Mouse (Mus musculus): ENCODE results near the gene Lyrm2. TPM values are rescaled to one million over a fixed set of nuclear protein-coding genes. Genes with fewer than 3 reads are reported as not detected.
A peak's percentile ranks its signal among the peaks of the same experiment; 100 is the strongest.

The Lyrm2 gene
- polyA plus RNA-seq, 1 experiment from 2014 or later: 89.1 TPM

- Histone ChIP-seq H3K4me3 (ENCODE audit: low read length) (peak overlapping the region; percentile 81), H3K27ac (ENCODE audit: low read length) (peak overlapping the region; percentile 99), H3K9me3 (ENCODE audit: control insufficient read depth, low read length) (no peaks in the 10 kb centered on the region), H3K9ac (ENCODE audit: low read depth, low read length) (peak overlapping the region; percentile 93), H3K27me3 (replicated peaks; ENCODE audit: control insufficient read depth, insufficient read depth, low read length) (no peaks in the 10 kb centered on the region), H3K4me1 (ENCODE audit: control insufficient read depth, insufficient read depth, low read length) (peaks cover 8% of the 10 kb centered on the region; the same call in 1 of the 2 replicates), H3K36me3 (ENCODE audit: control insufficient read depth, insufficient read depth, low read length) (no peaks in the 10 kb centered on the region), H3K4me2 (ENCODE audit: low read depth, low read length) (peak overlapping the region; percentile 78)
- WGBS: 8% methylated on average over 9 of the region's 9 CpGs
- ATAC-seq: peak; percentile 49
Observed at GRCm38 (mm10) chr4:32800577-32801170, 621 bp downstream of the Lyrm2 start.

- Histone ChIP-seq H3K4me2 (ENCODE audit: low read depth, low read length) (no peak overlapping the region), H3K4me3 (ENCODE audit: low read length) (no peak overlapping the region), H3K9me3 (ENCODE audit: control insufficient read depth, low read length) (no peaks in the 10 kb centered on the region), H3K9ac (ENCODE audit: low read depth, low read length) (no peak overlapping the region), H3K36me3 (ENCODE audit: control insufficient read depth, insufficient read depth, low read length) (no peaks in the 10 kb centered on the region), H3K27me3 (replicated peaks; ENCODE audit: control insufficient read depth, insufficient read depth, low read length) (no peaks in the 10 kb centered on the region), H3K27ac (ENCODE audit: low read length) (no peak overlapping the region), H3K4me1 (ENCODE audit: control insufficient read depth, insufficient read depth, low read length) (no peaks in the 10 kb centered on the region)
- 82% methylated on average over 5 of the region's 5 CpGs for WGBS
- no peak for ATAC-seq
Observed at GRCm38 (mm10) chr4:32817478-32817877, 17.4 kb downstream of the Lyrm2 start.

- Histone ChIP-seq H3K27me3 (replicated peaks; ENCODE audit: control insufficient read depth, insufficient read depth, low read length) (no peaks in the 10 kb centered on the region), H3K4me3 (ENCODE audit: low read length) (no peak overlapping the region), H3K9me3 (ENCODE audit: control insufficient read depth, low read length) (no peaks in the 10 kb centered on the region), H3K27ac (ENCODE audit: low read length) (no peak overlapping the region), H3K9ac (ENCODE audit: low read depth, low read length) (no peak overlapping the region), H3K4me1 (ENCODE audit: control insufficient read depth, insufficient read depth, low read length) (no peaks in the 10 kb centered on the region), H3K36me3 (ENCODE audit: control insufficient read depth, insufficient read depth, low read length) (no peaks in the 10 kb centered on the region), H3K4me2 (ENCODE audit: low read depth, low read length) (no peak overlapping the region)
- WGBS: 93% methylated on average over 3 of the region's 3 CpGs
- ATAC-seq: no peak
Observed at GRCm38 (mm10) chr4:32820676-32821075, 20.6 kb downstream of the Lyrm2 start.

GRCm38 (mm10) chr4:32824254-32824653 lies 24.2 kb downstream of the Lyrm2 start:
- ATAC-seq: no peak
- no peak overlapping the region for H3K9ac ChIP-seq (ENCODE audit: low read depth, low read length)
- no peaks in the 10 kb centered on the region for H3K9me3 ChIP-seq (ENCODE audit: control insufficient read depth, low read length)
- H3K4me2 ChIP-seq (ENCODE audit: low read depth, low read length): no peak overlapping the region
- H3K36me3 ChIP-seq (ENCODE audit: control insufficient read depth, insufficient read depth, low read length): no peaks in the 10 kb centered on the region
- H3K4me3 ChIP-seq (ENCODE audit: low read length): no peak overlapping the region
- no peak overlapping the region for H3K27ac ChIP-seq (ENCODE audit: low read length)
- no peaks in the 10 kb centered on the region for H3K27me3 ChIP-seq (replicated peaks; ENCODE audit: control insufficient read depth, insufficient read depth, low read length)
- no peaks in the 10 kb centered on the region for H3K4me1 ChIP-seq (ENCODE audit: control insufficient read depth, insufficient read depth, low read length)
- WGBS: 64% methylated on average over 8 of the region's 8 CpGs

- Histone ChIP-seq H3K27ac (ENCODE audit: low read length) (no peak overlapping the region), H3K9ac (ENCODE audit: low read depth, low read length) (no peak overlapping the region), H3K4me2 (ENCODE audit: low read depth, low read length) (no peak overlapping the region), H3K36me3 (ENCODE audit: control insufficient read depth, insufficient read depth, low read length) (no peaks in the 10 kb centered on the region), H3K9me3 (ENCODE audit: control insufficient read depth, low read length) (no peaks in the 10 kb centered on the region), H3K4me1 (ENCODE audit: control insufficient read depth, insufficient read depth, low read length) (no peaks in the 10 kb centered on the region), H3K27me3 (replicated peaks; ENCODE audit: control insufficient read depth, insufficient read depth, low read length) (no peaks in the 10 kb centered on the region), H3K4me3 (ENCODE audit: low read length) (no peak overlapping the region)
- WGBS: 60% methylated on average over 7 of the region's 7 CpGs
- ATAC-seq: no peak
Observed at GRCm38 (mm10) chr4:32826925-32827324, 26.9 kb downstream of the Lyrm2 start.

GRCm38 (mm10) chr4:32828385-32829077 lies 28.5 kb downstream of the Lyrm2 start:
- Histone ChIP-seq H3K36me3 (ENCODE audit: control insufficient read depth, insufficient read depth, low read length) (no peaks in the 10 kb centered on the region), H3K27ac (ENCODE audit: low read length) (no peak overlapping the region), H3K9ac (ENCODE audit: low read depth, low read length) (no peak overlapping the region), H3K4me2 (ENCODE audit: low read depth, low read length) (no peak overlapping the region), H3K4me1 (ENCODE audit: control insufficient read depth, insufficient read depth, low read length) (no peaks in the 10 kb centered on the region), H3K9me3 (ENCODE audit: control insufficient read depth, low read length) (no peaks in the 10 kb centered on the region), H3K4me3 (ENCODE audit: low read length) (no peak overlapping the region), H3K27me3 (replicated peaks; ENCODE audit: control insufficient read depth, insufficient read depth, low read length) (no peaks in the 10 kb centered on the region)
- WGBS: 85% methylated on average over 10 of the region's 10 CpGs
- ATAC-seq: no peak

GRCm38 (mm10) chr4:32829316-32829715 lies 29.3 kb downstream of the Lyrm2 start:
- 50% methylated on average over 10 of the region's 10 CpGs for WGBS
- H3K36me3 ChIP-seq (ENCODE audit: control insufficient read depth, insufficient read depth, low read length): no peaks in the 10 kb centered on the region
- H3K4me1 ChIP-seq (ENCODE audit: control insufficient read depth, insufficient read depth, low read length): no peaks in the 10 kb centered on the region
- H3K4me2 ChIP-seq (ENCODE audit: low read depth, low read length): no peak overlapping the region
- no peak overlapping the region for H3K4me3 ChIP-seq (ENCODE audit: low read length)
- H3K27me3 ChIP-seq (replicated peaks; ENCODE audit: control insufficient read depth, insufficient read depth, low read length): no peaks in the 10 kb centered on the region
- ATAC-seq: no peak
- H3K9me3 ChIP-seq (ENCODE audit: control insufficient read depth, low read length): no peaks in the 10 kb centered on the region
- no peak overlapping the region for H3K9ac ChIP-seq (ENCODE audit: low read depth, low read length)
- no peak overlapping the region for H3K27ac ChIP-seq (ENCODE audit: low read length)

- no peaks in the 10 kb centered on the region for H3K36me3 ChIP-seq (ENCODE audit: control insufficient read depth, insufficient read depth, low read length)
- H3K27me3 ChIP-seq (replicated peaks; ENCODE audit: control insufficient read depth, insufficient read depth, low read length): no peaks in the 10 kb centered on the region
- peak; percentile 73; the same call in 1 of the 2 replicates for ATAC-seq
- peak overlapping the region; percentile 30 for H3K4me2 ChIP-seq (ENCODE audit: low read depth, low read length)
- no peaks in the 10 kb centered on the region for H3K9me3 ChIP-seq (ENCODE audit: control insufficient read depth, low read length)
- H3K4me3 ChIP-seq (ENCODE audit: low read length): peak overlapping the region; percentile 14; the same call in 1 of the 2 replicates
- WGBS: 48% methylated on average over 17 of the region's 17 CpGs
- no peaks in the 10 kb centered on the region for H3K4me1 ChIP-seq (ENCODE audit: control insufficient read depth, insufficient read depth, low read length)
- H3K9ac ChIP-seq (ENCODE audit: low read depth, low read length): peak overlapping the region; percentile 26; the same call in 1 of the 2 replicates
- no peak overlapping the region for H3K27ac ChIP-seq (ENCODE audit: low read length)
Observed at GRCm38 (mm10) chr4:32833494-32834282, 33.6 kb downstream of the Lyrm2 start.

GRCm38 (mm10) chr4:32834541-32834940 lies 34.5 kb downstream of the Lyrm2 start:
- Histone ChIP-seq H3K27ac (ENCODE audit: low read length) (no peak overlapping the region), H3K9ac (ENCODE audit: low read depth, low read length) (no peak overlapping the region), H3K9me3 (ENCODE audit: control insufficient read depth, low read length) (no peaks in the 10 kb centered on the region), H3K4me1 (ENCODE audit: control insufficient read depth, insufficient read depth, low read length) (no peaks in the 10 kb centered on the region), H3K27me3 (replicated peaks; ENCODE audit: control insufficient read depth, insufficient read depth, low read length) (no peaks in the 10 kb centered on the region), H3K4me2 (ENCODE audit: low read depth, low read length) (peak overlapping the region; percentile 30; the same call in 1 of the 2 replicates), H3K4me3 (ENCODE audit: low read length) (no peak overlapping the region), H3K36me3 (ENCODE audit: control insufficient read depth, insufficient read depth, low read length) (no peaks in the 10 kb centered on the region)
- ATAC-seq: no peak; the same call in 1 of the 2 replicates
- 73% methylated on average over 3 of the region's 3 CpGs for WGBS
